Mouse (Mus musculus) lung, postnatal 0 days (tissue): ENCODE measurements around the gene Iqck. TPM values are rescaled to one million over a fixed set of nuclear protein-coding genes. Genes with fewer than 3 reads are reported as not detected.

Experiments
- ATAC-seq: fragments of 200-750 bp; cut with Nextera tagmentation; 2 replicates; pipeline ENCODE4 v1.8.0; 2017; ENCODE audit warnings: moderate library complexity
- DNase-seq: peaks from one replicate; pipeline ENCODE4 v3.0.0-alpha.2; 2016; ENCODE audit warnings: low spot score
- H3K27ac ChIP-seq: fragments of 300-500 bp; sonication (generic); 2 replicates; pipeline ENCODE4 v1.5.1; 2014; ENCODE audit warnings: antibody characterized with exemption, mild to moderate bottlenecking, low read length, mixed read lengths
- H3K27me3 ChIP-seq: fragments of 300-500 bp; sonication (generic); replicated peaks from 2 replicates; pipeline ENCODE4 v1.6.1; 2014; ENCODE audit warnings: low read length, mixed read lengths; ENCODE audit not compliant: insufficient read depth
- H3K36me3 ChIP-seq: fragments of 300-500 bp; sonication (generic); 2 replicates; pipeline ENCODE4 v1.6.1; 2014; ENCODE audit warnings: low read length, mixed read lengths; ENCODE audit not compliant: insufficient read depth
- H3K4me1 ChIP-seq: fragments of 300-500 bp; sonication (generic); 2 replicates; pipeline ENCODE4 v1.6.1; 2014; ENCODE audit warnings: antibody characterized with exemption, low read depth, low read length, mixed read lengths; ENCODE audit not compliant: insufficient read depth
- H3K4me2 ChIP-seq: fragments of 300-500 bp; sonication (generic); replicated peaks from 2 replicates; pipeline ENCODE4 v1.6.1; 2014; ENCODE audit warnings: low read depth, mild to moderate bottlenecking, low read length, moderate library complexity, mixed read lengths
- H3K4me3 ChIP-seq: fragments of 300-500 bp; sonication (generic); 2 replicates; pipeline ENCODE4 v1.5.1; 2014; ENCODE audit warnings: low read depth, low read length
- H3K9ac ChIP-seq: fragments of 300-500 bp; sonication (generic); replicated peaks from 2 replicates; pipeline ENCODE4 v1.6.1; 2014; ENCODE audit warnings: low read depth, mild to moderate bottlenecking
- H3K9me3 ChIP-seq: fragments of 300-500 bp; sonication (generic); 2 replicates; pipeline ENCODE4 v1.6.1; 2016; ENCODE audit warnings: low read length, mixed read lengths
- CTCF ChIP-seq: IDR thresholded peaks from 2 replicates; pipeline ENCODE4 v1.5.1; 2016; ENCODE audit warnings: antibody characterized with exemption, mild to moderate bottlenecking
- EP300 ChIP-seq: IDR thresholded peaks from 2 replicates; pipeline ENCODE4 v1.6.1; 2016; ENCODE audit warnings: antibody characterized with exemption, mild to moderate bottlenecking, control low read depth
- WGBS: fragments of 180-500 bp; shearing (Covaris S2); extraction: QIAGEN DNeasy Blood & Tissue Kit; methylation state at CpG from one replicate; pipeline ENCODE4 v1.1.7; 2014; 5-methylcytosine and 5-hydroxymethylcytosine counted together
- polyA plus RNA-seq: library from polyadenylated mRNA; unstranded; fragments of >200 nt; fragmentation: Nextera tagmentation; extraction: Ambion mirVana; gene quantifications from 2 replicates; pipeline ENCODE4 v1.2.1, GENCODE M21; 2015

Gene Iqck
- polyA plus RNA-seq, 1 experiment from 2014 or later, result 3.5 TPM

- WGBS, result 41% methylated on average over 14 of the region's 14 CpGs
- Histone ChIP-seq H3K4me1 (no peaks in the 10 kb centered on the region), H3K27ac (no peak overlapping the region), H3K9ac (no peak overlapping the region), H3K4me3 (no peak overlapping the region), H3K36me3 (no peaks in the 10 kb centered on the region), H3K27me3 (no peaks in the 10 kb centered on the region), H3K9me3 (no peaks in the 10 kb centered on the region), H3K4me2 (no peak overlapping the region)
- peak; percentile 47 for DNase-seq
- peak; percentile 53 for ATAC-seq
- TF ChIP-seq EP300, result no peak
- TF ChIP-seq CTCF, result no peak
These were observed 121.0 kb downstream of the Iqck start for GRCm38 (mm10) chr7:118976414-118977166.

- no peak for TF ChIP-seq CTCF
- no peak overlapping the region for H3K9ac ChIP-seq
- ATAC-seq, result no peak
- H3K4me2 ChIP-seq, result no peak overlapping the region
- no peaks in the 10 kb centered on the region for H3K36me3 ChIP-seq
- H3K9me3 ChIP-seq, result no peaks in the 10 kb centered on the region
- DNase-seq, result no peak
- H3K4me3 ChIP-seq, result no peak overlapping the region
- H3K27ac ChIP-seq, result no peak overlapping the region
- H3K27me3 ChIP-seq, result no peaks in the 10 kb centered on the region
- H3K4me1 ChIP-seq, result no peaks in the 10 kb centered on the region
- WGBS, result 83% methylated on average over 10 of the region's 10 CpGs
These were observed 121.6 kb downstream of the Iqck start for GRCm38 (mm10) chr7:118977167-118977543.

DNA sequence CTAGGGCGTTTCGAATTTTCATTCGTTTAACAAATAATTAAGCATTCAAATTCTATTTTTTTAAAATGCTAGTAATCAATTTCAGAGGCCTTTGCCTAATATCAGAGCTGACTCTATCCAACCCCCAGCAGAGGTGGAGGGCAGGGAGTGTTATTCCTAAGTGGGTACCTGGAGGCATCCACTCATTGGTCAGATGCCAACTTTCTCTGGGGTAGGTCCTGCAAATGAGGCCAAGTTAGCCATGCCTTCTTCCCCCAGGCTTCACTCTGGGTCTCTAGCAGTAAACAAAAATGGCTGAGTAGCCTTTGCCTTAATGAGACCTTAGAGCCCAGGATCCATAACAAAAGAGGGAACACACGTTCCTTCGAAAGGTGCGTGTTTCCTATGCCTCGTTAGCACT is 123.6 kb downstream of the Iqck start:
- no peaks in the 10 kb centered on the region for H3K9me3 ChIP-seq
- H3K4me1 ChIP-seq, result no peaks in the 10 kb centered on the region
- H3K27me3 ChIP-seq, result no peaks in the 10 kb centered on the region
- no peak overlapping the region for H3K4me2 ChIP-seq
- H3K36me3 ChIP-seq, result no peaks in the 10 kb centered on the region
- ATAC-seq (no peak), DNase-seq (no peak)
- no peak overlapping the region for H3K9ac ChIP-seq
- 91% methylated on average over 7 of the region's 7 CpGs for WGBS
- TF ChIP-seq EP300, result no peak
- TF ChIP-seq CTCF, result no peak
- H3K27ac ChIP-seq, result no peak overlapping the region
- no peak overlapping the region for H3K4me3 ChIP-seq

GRCm38 (mm10) chr7:118979708-118980107 is 124.2 kb downstream of the Iqck start:
- no peak overlapping the region for H3K27ac ChIP-seq
- TF ChIP-seq EP300 (no peak), CTCF (no peak)
- 89% methylated on average over 9 of the region's 9 CpGs for WGBS

DNA sequence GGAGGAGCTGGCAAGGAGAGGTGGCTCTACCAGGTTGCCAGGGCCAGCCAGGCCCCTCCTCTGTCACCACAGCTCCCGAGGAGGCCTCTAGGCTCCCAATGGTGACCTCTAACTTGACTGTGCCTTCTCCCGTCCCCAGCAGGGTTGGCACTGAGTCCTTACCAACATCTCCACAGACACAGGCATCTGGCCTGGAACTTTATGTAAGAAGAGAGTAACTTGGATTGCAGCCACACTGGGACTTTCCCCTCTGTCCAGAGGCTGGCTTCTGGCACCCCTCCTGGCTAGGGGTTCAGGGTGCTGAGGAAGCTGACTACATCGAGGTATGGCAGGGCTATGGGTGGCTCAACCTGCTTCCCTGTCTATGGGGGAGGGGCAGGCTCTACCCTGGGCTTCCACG is 125.8 kb downstream of the Iqck start:
- no peak for DNase-seq
- ATAC-seq, result 0 out of 2 replicates have a peak, but pooled peaks have one; percentile 9
- Histone ChIP-seq H3K9ac (no peak overlapping the region), H3K4me1 (no peaks in the 10 kb centered on the region), H3K27ac (no peak overlapping the region), H3K9me3 (no peaks in the 10 kb centered on the region), H3K27me3 (no peaks in the 10 kb centered on the region), H3K36me3 (no peaks in the 10 kb centered on the region), H3K4me3 (no peak overlapping the region), H3K4me2 (no peak overlapping the region)
- TF ChIP-seq EP300 (no peak), CTCF (no peak)
- WGBS, result 58% methylated on average over 4 of the region's 4 CpGs

More at GRCm38 (mm10) chr7:118979708-118980107, 124.2 kb downstream of the Iqck start:
- no peak overlapping the region for H3K9ac ChIP-seq
- H3K27me3 ChIP-seq, result no peaks in the 10 kb centered on the region
- ATAC-seq (no peak), DNase-seq (no peak)
- H3K4me1 ChIP-seq, result no peaks in the 10 kb centered on the region
- H3K36me3 ChIP-seq, result no peaks in the 10 kb centered on the region
- H3K4me3 ChIP-seq, result no peak overlapping the region
- no peaks in the 10 kb centered on the region for H3K9me3 ChIP-seq
- H3K4me2 ChIP-seq, result no peak overlapping the region

- Histone ChIP-seq H3K9me3 (no peaks in the 10 kb centered on the region), H3K36me3 (no peaks in the 10 kb centered on the region), H3K4me1 (no peaks in the 10 kb centered on the region), H3K4me2 (no peak overlapping the region), H3K9ac (no peak overlapping the region), H3K4me3 (no peak overlapping the region), H3K27ac (no peak overlapping the region), H3K27me3 (no peaks in the 10 kb centered on the region)
- 79% methylated on average over 5 of the region's 5 CpGs for WGBS
- ATAC-seq, result no peak
- no peak for DNase-seq
- TF ChIP-seq EP300, result no peak
- TF ChIP-seq CTCF, result no peak
These were observed 126.3 kb downstream of the Iqck start for GRCm38 (mm10) chr7:118981831-118982230.
